Mouse (Mus musculus): ENCODE data around the gene Fcho2. TPM values are rescaled to one million over a fixed set of nuclear protein-coding genes. Genes with fewer than 3 reads are reported as not detected.

Gene Fcho2
- polyA plus RNA-seq, 1 experiment from 2014 or later: 23.5 TPM

DNA sequence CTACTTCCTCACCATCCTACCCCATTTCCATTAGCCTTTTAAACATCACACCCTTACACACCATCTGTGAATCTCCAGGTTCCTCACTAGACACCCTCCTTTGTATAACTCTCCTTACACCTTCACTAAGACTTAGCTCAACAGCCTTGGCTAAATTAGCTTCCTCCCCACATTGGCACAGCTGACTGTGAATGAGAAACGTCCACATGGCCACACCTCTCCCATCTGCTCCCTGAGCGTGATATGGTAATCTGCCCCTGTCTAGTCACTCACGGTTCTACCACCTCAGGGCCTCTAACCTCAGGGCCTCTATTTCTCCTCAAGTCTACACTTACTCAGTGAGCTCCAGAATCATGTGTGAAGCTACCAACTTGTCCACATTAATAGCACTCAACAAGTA, 82.0 kb downstream of the Fcho2 start:
- H3K27ac ChIP-seq: no peak overlapping the region
- no peak for ATAC-seq (ENCODE audit: low FRiP score)
- H3K4me1 ChIP-seq (replicated peaks; ENCODE audit: control insufficient read depth, insufficient read depth, low read length): no peaks in the 10 kb centered on the region

DNA sequence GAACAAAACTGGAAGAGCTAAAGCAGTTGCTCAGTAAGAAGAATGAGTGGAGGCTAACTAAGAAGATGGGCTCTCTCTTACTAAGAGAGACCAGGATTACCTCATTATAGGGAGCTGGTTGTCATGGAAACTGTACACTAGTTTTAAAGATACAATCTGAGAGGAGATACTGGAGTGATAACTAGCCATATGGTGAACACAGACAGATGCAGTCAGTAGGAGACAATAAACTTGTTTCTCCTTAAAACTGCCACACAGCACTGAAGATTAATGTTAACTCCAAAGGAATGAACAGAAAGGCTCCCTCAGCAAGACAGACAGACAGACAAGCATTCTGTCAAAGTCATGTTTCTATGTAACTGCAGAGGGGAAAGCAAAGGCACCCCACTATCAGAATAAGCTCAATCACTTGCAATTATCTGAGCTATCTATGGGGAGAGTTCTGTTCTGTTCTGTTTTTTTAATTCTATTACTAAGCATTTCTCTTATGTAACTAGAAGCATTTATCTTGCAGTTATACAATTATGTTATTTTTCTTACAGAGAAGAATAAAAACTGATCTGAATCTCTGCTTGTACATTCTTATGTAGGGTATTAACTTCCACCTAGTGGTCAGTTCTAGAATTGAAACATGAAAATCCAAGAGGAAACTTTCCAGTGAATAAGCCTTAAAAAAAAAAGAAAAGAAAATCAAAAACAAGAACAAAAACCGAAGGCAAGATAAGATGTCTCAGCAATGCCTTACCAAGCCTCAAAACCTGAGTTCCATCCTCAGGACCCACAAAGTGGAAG, 85.8 kb downstream of the Fcho2 start:
- Histone ChIP-seq H3K36me3 (replicated peaks; ENCODE audit: control insufficient read depth, insufficient read depth) (peaks cover 67% of the 10 kb centered on the region), H3K27ac (no peak overlapping the region), H3K9ac (no peak overlapping the region), H3K4me1 (replicated peaks; ENCODE audit: control insufficient read depth, insufficient read depth, low read length) (no peaks in the 10 kb centered on the region), H3K4me2 (replicated peaks) (no peak overlapping the region), H3K27me3 (ENCODE audit: control insufficient read depth, insufficient read depth, low read length) (no peaks in the 10 kb centered on the region), H3K4me3 (replicated peaks; ENCODE audit: low read length) (no peak overlapping the region), H3K9me3 (ENCODE audit: control insufficient read depth, low read length) (no peaks in the 10 kb centered on the region)
- WGBS: 86% methylated on average over 1 of the region's 1 CpGs
- DNase-seq (ENCODE audit: low spot score) (peak; percentile 64), ATAC-seq (ENCODE audit: low FRiP score) (no peak)

More for the DNA sequence above, 82.0 kb downstream of the Fcho2 start:
- H3K4me3 ChIP-seq (replicated peaks; ENCODE audit: low read length): no peak overlapping the region
- no peak overlapping the region for H3K4me2 ChIP-seq (replicated peaks)
- no peak for DNase-seq (ENCODE audit: low spot score)
- H3K9ac ChIP-seq: no peak overlapping the region
- no peaks in the 10 kb centered on the region for H3K9me3 ChIP-seq (ENCODE audit: control insufficient read depth, low read length)
- no peaks in the 10 kb centered on the region for H3K27me3 ChIP-seq (ENCODE audit: control insufficient read depth, insufficient read depth, low read length)
- peaks cover 49% of the 10 kb centered on the region for H3K36me3 ChIP-seq (replicated peaks; ENCODE audit: control insufficient read depth, insufficient read depth)
- 42% methylated on average over 3 of the region's 3 CpGs for WGBS

DNA sequence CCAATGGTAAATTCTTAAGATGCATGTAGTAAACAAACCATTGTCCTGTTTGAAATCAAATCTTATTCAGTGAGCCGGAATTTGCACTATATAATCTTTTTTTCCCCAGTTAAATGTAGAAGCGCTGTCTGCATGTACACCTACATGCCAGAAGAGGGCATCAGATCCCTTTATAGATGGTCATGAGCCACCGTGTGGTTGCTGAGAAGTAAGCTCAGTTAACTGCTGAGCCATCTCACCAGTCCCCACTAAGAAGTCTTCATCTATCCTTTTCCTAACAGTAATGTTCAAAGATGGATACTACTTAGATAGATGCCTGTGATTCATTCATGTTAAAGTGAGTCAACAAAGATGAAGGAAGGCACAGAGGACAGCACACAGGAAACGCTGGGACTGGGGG, 88.8 kb downstream of the Fcho2 start:
- ATAC-seq (ENCODE audit: low FRiP score): no peak

DNA sequence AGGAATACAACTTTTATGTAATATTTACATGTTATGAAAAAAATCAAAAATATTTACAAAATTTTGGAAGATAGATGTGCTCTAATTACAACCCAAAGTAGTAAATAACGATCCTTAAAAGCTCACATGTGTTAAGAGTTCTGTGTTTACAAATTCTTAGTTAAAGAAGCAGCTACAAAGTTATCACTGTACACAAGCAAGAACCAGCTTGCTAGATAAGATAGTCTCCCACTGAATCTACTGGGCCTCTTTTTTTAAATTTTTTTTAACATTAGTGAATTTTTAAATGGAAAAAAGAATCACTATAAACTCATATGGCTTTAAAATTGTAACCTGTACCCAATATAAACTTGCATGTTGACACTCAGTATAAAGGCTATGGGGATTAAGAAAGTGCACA, 91.8 kb downstream of the Fcho2 start:
- Histone ChIP-seq H3K27ac (no peak overlapping the region), H3K4me2 (replicated peaks) (no peak overlapping the region), H3K27me3 (ENCODE audit: control insufficient read depth, insufficient read depth, low read length) (no peaks in the 10 kb centered on the region), H3K9me3 (ENCODE audit: control insufficient read depth, low read length) (no peaks in the 10 kb centered on the region), H3K4me3 (replicated peaks; ENCODE audit: low read length) (no peak overlapping the region), H3K4me1 (replicated peaks; ENCODE audit: control insufficient read depth, insufficient read depth, low read length) (no peaks in the 10 kb centered on the region), H3K9ac (no peak overlapping the region), H3K36me3 (replicated peaks; ENCODE audit: control insufficient read depth, insufficient read depth) (peaks cover 32% of the 10 kb centered on the region)
- ATAC-seq (ENCODE audit: low FRiP score) (no peak), DNase-seq (ENCODE audit: low spot score) (no peak)
- 100% methylated on average over 1 of the region's 1 CpGs for WGBS

More for the DNA sequence above, 88.8 kb downstream of the Fcho2 start:
- Histone ChIP-seq H3K4me3 (replicated peaks; ENCODE audit: low read length) (no peak overlapping the region), H3K27ac (no peak overlapping the region), H3K9ac (no peak overlapping the region), H3K4me2 (replicated peaks) (no peak overlapping the region), H3K9me3 (ENCODE audit: control insufficient read depth, low read length) (no peaks in the 10 kb centered on the region), H3K27me3 (ENCODE audit: control insufficient read depth, insufficient read depth, low read length) (no peaks in the 10 kb centered on the region), H3K36me3 (replicated peaks; ENCODE audit: control insufficient read depth, insufficient read depth) (peaks cover 50% of the 10 kb centered on the region), H3K4me1 (replicated peaks; ENCODE audit: control insufficient read depth, insufficient read depth, low read length) (no peaks in the 10 kb centered on the region)
- peak; percentile 59 for DNase-seq (ENCODE audit: low spot score)
- WGBS: 65% methylated on average over 4 of the region's 4 CpGs

DNA sequence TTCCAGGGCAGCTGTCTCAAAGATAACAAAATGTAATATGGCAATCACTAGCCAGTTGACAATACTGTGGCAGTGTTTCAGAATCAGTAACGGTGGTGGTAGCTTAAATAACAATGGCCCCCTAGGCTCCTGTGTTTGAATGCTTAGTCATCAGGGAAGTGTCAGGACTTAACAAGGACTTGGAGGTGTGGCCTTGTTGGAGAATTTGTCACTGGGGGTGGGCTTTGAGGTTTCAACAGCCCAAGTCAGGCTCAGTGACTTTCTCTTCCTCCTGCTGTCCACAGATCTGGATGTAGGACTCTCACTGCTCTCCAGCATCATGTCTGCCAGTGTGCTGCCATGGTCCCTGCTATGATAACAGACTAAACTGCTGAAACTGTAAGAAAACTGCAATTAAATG, 93.0 kb downstream of the Fcho2 start:
- no peak for ATAC-seq (ENCODE audit: low FRiP score)
- Histone ChIP-seq H3K4me1 (replicated peaks; ENCODE audit: control insufficient read depth, insufficient read depth, low read length) (no peaks in the 10 kb centered on the region), H3K9me3 (ENCODE audit: control insufficient read depth, low read length) (no peaks in the 10 kb centered on the region), H3K4me3 (replicated peaks; ENCODE audit: low read length) (no peak overlapping the region), H3K36me3 (replicated peaks; ENCODE audit: control insufficient read depth, insufficient read depth) (peaks cover 22% of the 10 kb centered on the region), H3K27ac (no peak overlapping the region), H3K27me3 (ENCODE audit: control insufficient read depth, insufficient read depth, low read length) (no peaks in the 10 kb centered on the region), H3K4me2 (replicated peaks) (no peak overlapping the region), H3K9ac (no peak overlapping the region)
- no peak for DNase-seq (ENCODE audit: low spot score)
- 40% methylated on average over 1 of the region's 1 CpGs for WGBS

DNA sequence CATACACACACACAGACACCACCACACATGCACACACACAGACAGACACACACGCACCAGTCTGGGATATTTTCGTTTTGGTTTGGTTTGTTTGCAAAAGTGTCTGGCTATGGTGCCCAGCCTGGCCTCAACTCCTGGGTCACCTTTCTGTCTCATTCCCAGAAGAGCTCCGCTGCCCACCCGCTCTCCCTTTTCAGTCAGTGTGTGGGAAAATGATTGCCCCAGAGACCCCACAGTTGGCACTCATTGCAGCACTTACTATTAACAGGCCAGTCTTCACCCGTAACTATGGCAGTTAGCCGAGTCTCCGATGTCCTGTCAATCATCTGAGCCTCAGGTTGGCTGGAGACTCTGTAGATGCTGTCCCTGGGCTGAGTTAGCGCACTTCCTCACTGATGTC, 99.1 kb downstream of the Fcho2 start:
- Histone ChIP-seq H3K9me3 (ENCODE audit: control insufficient read depth, low read length) (no peaks in the 10 kb centered on the region), H3K27ac (no peak overlapping the region), H3K36me3 (replicated peaks; ENCODE audit: control insufficient read depth, insufficient read depth) (no peaks in the 10 kb centered on the region), H3K4me2 (replicated peaks) (no peak overlapping the region), H3K9ac (no peak overlapping the region), H3K4me1 (replicated peaks; ENCODE audit: control insufficient read depth, insufficient read depth, low read length) (no peaks in the 10 kb centered on the region), H3K27me3 (ENCODE audit: control insufficient read depth, insufficient read depth, low read length) (no peaks in the 10 kb centered on the region), H3K4me3 (replicated peaks; ENCODE audit: low read length) (no peak overlapping the region)
- DNase-seq (ENCODE audit: low spot score) (no peak), ATAC-seq (ENCODE audit: low FRiP score) (no peak)
- WGBS: 83% methylated on average over 8 of the region's 8 CpGs

DNA sequence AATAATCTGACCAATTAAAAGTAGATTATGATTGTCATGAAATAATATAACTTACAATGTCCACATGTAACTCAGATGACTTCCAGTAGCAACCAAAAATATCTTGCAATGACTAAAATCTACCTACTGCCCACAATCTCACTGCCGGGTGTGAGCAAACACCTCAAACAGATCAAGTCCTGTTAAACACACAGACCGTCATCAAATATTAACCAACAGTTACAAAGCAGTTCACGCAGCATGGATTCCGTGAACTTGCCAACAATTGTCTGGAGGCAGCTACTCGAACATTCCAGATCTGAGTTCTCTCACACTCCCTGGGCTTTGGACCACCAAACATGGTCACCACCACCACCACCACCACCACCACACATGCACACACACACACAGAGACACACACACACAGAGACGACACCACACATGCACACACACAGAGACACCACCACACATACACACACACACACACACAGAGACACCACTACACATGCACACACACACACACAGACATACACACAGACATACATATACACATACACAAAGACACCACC, 99.7 kb downstream of the Fcho2 start:
- no peaks in the 10 kb centered on the region for H3K9me3 ChIP-seq (ENCODE audit: control insufficient read depth, low read length)
- H3K4me1 ChIP-seq (replicated peaks; ENCODE audit: control insufficient read depth, insufficient read depth, low read length): no peaks in the 10 kb centered on the region
- WGBS: 81% methylated on average over 6 of the region's 6 CpGs
- DNase-seq (ENCODE audit: low spot score): no peak
- H3K4me2 ChIP-seq (replicated peaks): no peak overlapping the region
- no peak overlapping the region for H3K9ac ChIP-seq
- no peak overlapping the region for H3K27ac ChIP-seq
- no peaks in the 10 kb centered on the region for H3K27me3 ChIP-seq (ENCODE audit: control insufficient read depth, insufficient read depth, low read length)
- no peak overlapping the region for H3K4me3 ChIP-seq (replicated peaks; ENCODE audit: low read length)
- H3K36me3 ChIP-seq (replicated peaks; ENCODE audit: control insufficient read depth, insufficient read depth): no peaks in the 10 kb centered on the region
- no peak for ATAC-seq (ENCODE audit: low FRiP score)

DNA sequence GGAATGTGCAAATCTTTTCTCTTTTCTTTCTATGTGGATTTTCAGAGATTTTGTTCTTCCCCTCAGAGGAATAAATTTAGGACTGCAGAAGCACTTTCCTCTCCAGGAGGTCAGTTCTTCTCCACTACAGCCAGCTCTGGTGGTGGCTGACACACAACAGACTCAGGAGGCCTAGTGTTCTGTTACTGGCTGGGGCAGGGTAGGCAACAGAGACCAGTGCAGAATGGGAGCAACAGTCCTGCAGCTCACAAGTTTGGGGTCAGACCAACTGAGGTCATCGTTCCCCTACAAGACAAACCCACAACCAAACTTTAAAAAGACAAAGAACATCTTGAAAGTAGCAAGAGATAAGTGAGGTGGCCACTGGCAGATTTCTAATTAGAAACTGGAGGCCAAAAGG, 104.6 kb downstream of the Fcho2 start:
- no peak for DNase-seq (ENCODE audit: low spot score)
- ATAC-seq (ENCODE audit: low FRiP score): no peak
- WGBS: 96% methylated on average over 1 of the region's 1 CpGs
- H3K4me3 ChIP-seq (replicated peaks; ENCODE audit: low read length): no peak overlapping the region
- H3K4me1 ChIP-seq (replicated peaks; ENCODE audit: control insufficient read depth, insufficient read depth, low read length): no peaks in the 10 kb centered on the region
- H3K27me3 ChIP-seq (ENCODE audit: control insufficient read depth, insufficient read depth, low read length): no peaks in the 10 kb centered on the region
- no peaks in the 10 kb centered on the region for H3K36me3 ChIP-seq (replicated peaks; ENCODE audit: control insufficient read depth, insufficient read depth)
- no peak overlapping the region for H3K27ac ChIP-seq
- H3K9ac ChIP-seq: no peak overlapping the region
- H3K9me3 ChIP-seq (ENCODE audit: control insufficient read depth, low read length): no peaks in the 10 kb centered on the region
- no peak overlapping the region for H3K4me2 ChIP-seq (replicated peaks)

DNA sequence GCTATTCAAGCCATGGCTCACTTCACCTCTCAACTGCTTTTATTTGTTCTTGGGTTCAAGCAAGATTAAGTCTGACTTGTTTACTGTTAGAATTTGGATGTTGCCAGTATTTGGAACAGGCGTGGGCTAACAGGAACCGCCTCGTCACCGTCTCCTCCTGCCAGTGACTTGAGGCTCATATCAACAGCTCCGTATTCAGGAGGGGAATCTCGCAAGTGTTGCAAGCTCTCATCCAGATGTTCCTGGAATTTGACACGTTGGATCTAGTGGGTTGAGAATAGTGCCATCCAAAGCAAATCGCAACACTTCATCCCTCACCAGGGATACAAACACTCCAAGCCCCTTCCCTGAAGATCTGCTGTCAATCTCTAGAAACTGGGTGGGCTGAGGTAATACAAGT, 105.0 kb downstream of the Fcho2 start:
- H3K27me3 ChIP-seq (ENCODE audit: control insufficient read depth, insufficient read depth, low read length): no peaks in the 10 kb centered on the region
- 88% methylated on average over 8 of the region's 8 CpGs for WGBS
- no peaks in the 10 kb centered on the region for H3K4me1 ChIP-seq (replicated peaks; ENCODE audit: control insufficient read depth, insufficient read depth, low read length)
- no peak overlapping the region for H3K4me3 ChIP-seq (replicated peaks; ENCODE audit: low read length)
- no peaks in the 10 kb centered on the region for H3K36me3 ChIP-seq (replicated peaks; ENCODE audit: control insufficient read depth, insufficient read depth)
- H3K9me3 ChIP-seq (ENCODE audit: control insufficient read depth, low read length): no peaks in the 10 kb centered on the region
- no peak overlapping the region for H3K9ac ChIP-seq
- ATAC-seq (ENCODE audit: low FRiP score) (no peak), DNase-seq (ENCODE audit: low spot score) (no peak)
- H3K4me2 ChIP-seq (replicated peaks): no peak overlapping the region
- no peak overlapping the region for H3K27ac ChIP-seq

Measured in hindbrain, embryonic 14.5 days (tissue).